Mouse (Mus musculus) frontal cortex, postnatal 25 days (tissue): ENCODE results near the gene Arpp19.

Experiments used
- DNase-seq, 2 experiments: peaks; one replicate each; pipeline ENCODE4 v3.0.0; 2022; ENCODE audit warnings: low spot score in 2 of 2

The Arpp19 gene

GRCm38 (mm10) chr9:75038357-75038688, 909 bp downstream of the Arpp19 start:
- no peak for DNase-seq

- no peak for DNase-seq
Observed at GRCm38 (mm10) chr9:75040566-75040965, 3.2 kb downstream of the Arpp19 start.

- no peak for DNase-seq
Observed at GRCm38 (mm10) chr9:75041840-75042525, 4.6 kb downstream of the Arpp19 start.

- no peak for DNase-seq
Observed at GRCm38 (mm10) chr9:75043191-75043590, 5.8 kb downstream of the Arpp19 start.

- no peak for DNase-seq
Observed at GRCm38 (mm10) chr9:75047079-75047478, 9.7 kb downstream of the Arpp19 start.

- DNase-seq: no peak
Observed at GRCm38 (mm10) chr9:75049100-75049499, 11.7 kb downstream of the Arpp19 start.

GRCm38 (mm10) chr9:75050003-75050402, 12.6 kb downstream of the Arpp19 start:
- DNase-seq: peak; percentile 51 to 72

GRCm38 (mm10) chr9:75051841-75052240, 14.4 kb downstream of the Arpp19 start:
- no peak for DNase-seq

GRCm38 (mm10) chr9:75055046-75055445, 17.6 kb downstream of the Arpp19 start:
- DNase-seq: no peak

- no peak for DNase-seq
Observed at GRCm38 (mm10) chr9:75064678-75065331, 27.4 kb downstream of the Arpp19 start.

GRCm38 (mm10) chr9:75070457-75071028, 33.1 kb downstream of the Arpp19 start, which contains the start of gene Myo5a:
Gene Myo5a, plus strand, starts transcription at chr9:75071015.
- DNase-seq: peak in 1 of 2 experiments; percentile 36

GRCm38 (mm10) chr9:75071029-75071705, 33.8 kb downstream of the Arpp19 start:
- DNase-seq: peak; percentile 54 to 59

- DNase-seq: no peak
Observed at GRCm38 (mm10) chr9:75071706-75072192, 34.3 kb downstream of the Arpp19 start.

- no peak for DNase-seq
Observed at GRCm38 (mm10) chr9:75072361-75072760, 34.9 kb downstream of the Arpp19 start.

- DNase-seq: no peak
Observed at GRCm38 (mm10) chr9:75077191-75077590, 39.8 kb downstream of the Arpp19 start.

- no peak for DNase-seq
Observed at GRCm38 (mm10) chr9:75085242-75085824, 47.9 kb downstream of the Arpp19 start.

GRCm38 (mm10) chr9:75087823-75088222, 50.4 kb downstream of the Arpp19 start:
- DNase-seq: no peak

GRCm38 (mm10) chr9:75089285-75089684, 51.9 kb downstream of the Arpp19 start:
- no peak for DNase-seq

GRCm38 (mm10) chr9:75092134-75092533, 54.7 kb downstream of the Arpp19 start:
- no peak for DNase-seq

GRCm38 (mm10) chr9:75094762-75095161, 57.3 kb downstream of the Arpp19 start:
- no peak for DNase-seq

GRCm38 (mm10) chr9:75098937-75099336, 61.5 kb downstream of the Arpp19 start:
- no peak for DNase-seq
